Mouse (Mus musculus) regulatory T cell (primary cell): ENCODE data around the gene Mon2.
"Not testable (repeated sequence)": the region's sequence is repeated elsewhere in the genome, so short reads cannot be mapped to it uniquely, and the experiment has no call there.

Experiments
- in situ Hi-C: fragments of 300-600 bp; cut with MboI, MseI; formaldehyde crosslinking; loops from one replicate; pipeline ENCODE4 v1.15.1; 2025; ENCODE audit warnings: high pct_unique_total_duplicates

Mon2 gene

GRCm38 (mm10) chr10:123063021-123063420 lies 13.3 kb downstream of the Mon2 start:
- in situ Hi-C loops = no loop called here

GRCm38 (mm10) chr10:123060831-123061230 lies 15.5 kb downstream of the Mon2 start:
- in situ Hi-C loops = no loop called here

- in situ Hi-C loops = no loop called here
Measured at GRCm38 (mm10) chr10:123057082-123057481, 19.2 kb downstream of the Mon2 start.

- in situ Hi-C loops = no loop called here
Measured at GRCm38 (mm10) chr10:123056463-123056862, 19.8 kb downstream of the Mon2 start.

- in situ Hi-C loops = no loop called here
Measured at GRCm38 (mm10) chr10:123055205-123056000, 20.9 kb downstream of the Mon2 start.

GRCm38 (mm10) chr10:123053557-123053956 lies 22.7 kb downstream of the Mon2 start:
- in situ Hi-C loops = no loop called here

- in situ Hi-C loops = no loop called here
Measured at GRCm38 (mm10) chr10:123052021-123052420, 24.3 kb downstream of the Mon2 start.

GRCm38 (mm10) chr10:123048730-123049129 lies 27.6 kb downstream of the Mon2 start:
- in situ Hi-C loops = no loop called here

GRCm38 (mm10) chr10:123039936-123040335 lies 36.4 kb downstream of the Mon2 start:
- in situ Hi-C loops = loop anchor here (5.0 kb wide), 1 partner anchor 77 kb away; no protein-coding TSS in a partner anchor

- in situ Hi-C loops = no loop called here
Measured at GRCm38 (mm10) chr10:123032078-123032646, 44.1 kb downstream of the Mon2 start.

GRCm38 (mm10) chr10:123031449-123031848 lies 44.9 kb downstream of the Mon2 start:
- in situ Hi-C loops = no loop called here

- in situ Hi-C loops = no loop called here
Measured at GRCm38 (mm10) chr10:123030589-123030988, 45.7 kb downstream of the Mon2 start.

GRCm38 (mm10) chr10:123028949-123029348 lies 47.4 kb downstream of the Mon2 start:
- in situ Hi-C loops = no loop called here

- in situ Hi-C loops = not testable (repeated sequence)
Measured at GRCm38 (mm10) chr10:123026736-123027135, 49.6 kb downstream of the Mon2 start.

- in situ Hi-C loops = no loop called here
Measured at GRCm38 (mm10) chr10:123013435-123013834, 62.9 kb downstream of the Mon2 start.

GRCm38 (mm10) chr10:123011421-123011820 lies 64.9 kb downstream of the Mon2 start:
- in situ Hi-C loops = no loop called here

GRCm38 (mm10) chr10:123005237-123006185 lies 70.8 kb downstream of the Mon2 start:
- in situ Hi-C loops = loop anchor here (5.0 kb wide), 2 partner anchors 208 to 458 kb away; no protein-coding TSS in a partner anchor

GRCm38 (mm10) chr10:123004475-123005236 lies 71.6 kb downstream of the Mon2 start:
- in situ Hi-C loops = loop anchor here (5.0 kb wide), 4 partner anchors 82 to 457 kb away; no protein-coding TSS in a partner anchor

GRCm38 (mm10) chr10:123001985-123002384 lies 74.3 kb downstream of the Mon2 start:
- in situ Hi-C loops = loop anchor here (5.0 kb wide), 2 partner anchors 80 to 90 kb away; no protein-coding TSS in a partner anchor

GRCm38 (mm10) chr10:123001363-123001762 lies 74.9 kb downstream of the Mon2 start:
- in situ Hi-C loops = loop anchor here (5.0 kb wide), 2 partner anchors 79 to 91 kb away; no protein-coding TSS in a partner anchor

GRCm38 (mm10) chr10:122999356-122999755 lies 76.9 kb downstream of the Mon2 start:
- in situ Hi-C loops = no loop called here
